Mouse (Mus musculus) heart, postnatal 0 days (tissue): ENCODE measurements around the gene Vmn1r149.
"Not testable (repeated sequence)": the region's sequence is repeated elsewhere in the genome, so short reads cannot be mapped to it uniquely, and the experiment has no call there.

ENCODE experiments used
- CTCF ChIP-seq: IDR thresholded peaks from 2 replicates; pipeline ENCODE4 v1.5.1; 2016; ENCODE audit warnings: antibody characterized with exemption, control low read depth, low read depth
- EP300 ChIP-seq: IDR thresholded peaks from 2 replicates; pipeline ENCODE4 v1.6.1; 2016; ENCODE audit warnings: antibody characterized with exemption, low read depth

DNA sequence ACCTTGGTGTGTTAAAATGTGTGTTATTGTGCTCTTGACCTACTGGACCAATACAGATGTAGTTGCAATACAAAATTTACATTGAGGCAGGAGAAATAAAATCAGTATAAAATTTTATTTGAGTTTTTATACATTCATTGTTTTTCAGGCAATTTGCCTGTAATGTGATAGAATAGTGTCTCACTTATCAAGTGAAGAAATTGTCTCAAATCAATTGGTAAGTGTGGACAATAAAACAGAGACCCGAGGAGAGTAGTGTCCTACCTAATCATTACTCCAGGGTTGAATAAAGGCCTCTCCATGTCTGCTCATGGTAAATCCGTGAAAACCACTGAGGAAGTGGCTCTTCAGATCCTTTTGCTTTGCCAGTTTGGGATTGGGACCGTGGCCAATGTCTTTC, 24.7 kb downstream of the Vmn1r149 start, which contains the start of gene Vmn1r148:
- TF ChIP-seq CTCF, EP300: not testable (repeated sequence)
